Mouse (Mus musculus) liver, embryonic 16.5 days (tissue): ENCODE measurements around the gene Trabd2b. TPM values are rescaled to one million over a fixed set of nuclear protein-coding genes. Genes with fewer than 3 reads are reported as not detected.

Source experiments
- ATAC-seq: fragments of 200-750 bp; cut with Nextera tagmentation; 2 replicates; pipeline ENCODE4 v1.8.0; 2017; ENCODE audit warnings: low read depth, mild to moderate bottlenecking, moderate number of reproducible peaks, moderate library complexity
- H3K27ac ChIP-seq: fragments of 300-500 bp; sonication (generic); 2 replicates; pipeline ENCODE4 v1.5.1; 2014; ENCODE audit warnings: mild to moderate bottlenecking, low read length
- H3K27me3 ChIP-seq: fragments of 300-500 bp; sonication (generic); 2 replicates; pipeline ENCODE4 v1.6.1; 2014; ENCODE audit warnings: low read depth, low read length, mixed read lengths; ENCODE audit not compliant: control insufficient read depth, insufficient read depth
- H3K36me3 ChIP-seq: fragments of 300-500 bp; sonication (generic); 2 replicates; pipeline ENCODE4 v1.6.1; 2014; ENCODE audit warnings: mild to moderate bottlenecking; ENCODE audit not compliant: control insufficient read depth, insufficient read depth
- H3K4me1 ChIP-seq: fragments of 300-500 bp; sonication (generic); 2 replicates; pipeline ENCODE4 v1.6.1; 2014; ENCODE audit warnings: low read depth, low read length, mixed read lengths; ENCODE audit not compliant: control insufficient read depth
- H3K4me2 ChIP-seq: fragments of 300-500 bp; sonication (generic); 2 replicates; pipeline ENCODE4 v1.6.1; 2014; ENCODE audit warnings: low read depth, low read length, mixed read lengths
- H3K4me3 ChIP-seq: fragments of 300-500 bp; sonication (generic); 2 replicates; pipeline ENCODE4 v1.5.1; 2014; ENCODE audit warnings: low read depth, mild to moderate bottlenecking, low read length
- H3K9ac ChIP-seq: fragments of 300-500 bp; sonication (generic); 2 replicates; pipeline ENCODE4 v1.6.1; 2014; ENCODE audit warnings: low read depth, low read length
- H3K9me3 ChIP-seq: fragments of 300-500 bp; sonication (generic); replicated peaks from 2 replicates; pipeline ENCODE4 v1.6.1; 2016; ENCODE audit warnings: low read length; ENCODE audit not compliant: control insufficient read depth
- WGBS: fragments of 180-500 bp; shearing (Covaris S2); extraction: QIAGEN DNeasy Blood & Tissue Kit; methylation state at CpG from one replicate; pipeline ENCODE4 v1.1.7; 2014; ENCODE audit not compliant: insufficient replicate concordance; 5-methylcytosine and 5-hydroxymethylcytosine counted together
- polyA plus RNA-seq: library from polyadenylated mRNA; unstranded; fragments of >200 nt; fragmentation: Nextera tagmentation; extraction: Ambion mirVana; gene quantifications from 2 replicates; pipeline ENCODE4 v1.2.1, GENCODE M21; 2015

Trabd2b gene
- polyA plus RNA-seq, 1 experiment from 2014 or later = 0.12 TPM

DNA sequence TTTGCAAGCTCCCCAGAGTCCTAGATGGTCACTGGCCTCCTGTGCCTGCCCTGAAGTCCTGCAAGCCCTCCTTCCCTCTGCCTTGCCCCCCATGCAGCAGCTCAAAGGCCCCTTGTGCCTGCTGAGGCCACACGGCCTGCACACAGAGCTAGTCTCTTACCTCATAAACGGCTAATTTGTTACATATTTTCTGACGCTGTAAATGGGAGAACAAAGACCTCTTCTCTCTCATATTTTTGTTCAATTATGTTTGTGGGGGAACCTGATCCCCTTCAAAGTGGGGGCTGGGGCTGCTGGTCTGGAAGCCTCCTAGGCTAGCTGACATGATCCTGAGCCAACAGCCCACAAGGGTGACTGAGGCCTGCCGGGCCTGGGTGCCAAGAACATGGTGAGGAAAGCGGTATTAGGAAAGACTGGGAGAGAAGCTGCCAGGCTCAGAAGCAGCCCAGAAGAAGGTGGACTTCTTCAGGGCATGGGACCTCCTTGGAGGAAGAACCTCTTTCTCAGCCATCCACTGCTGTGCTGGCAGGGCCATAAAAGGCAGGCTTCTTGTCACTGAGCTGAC, 157.7 kb downstream of the Trabd2b start:
- no peak for ATAC-seq
- no peak overlapping the region for H3K9ac ChIP-seq
- 60% methylated on average over 5 of the region's 5 CpGs for WGBS

DNA sequence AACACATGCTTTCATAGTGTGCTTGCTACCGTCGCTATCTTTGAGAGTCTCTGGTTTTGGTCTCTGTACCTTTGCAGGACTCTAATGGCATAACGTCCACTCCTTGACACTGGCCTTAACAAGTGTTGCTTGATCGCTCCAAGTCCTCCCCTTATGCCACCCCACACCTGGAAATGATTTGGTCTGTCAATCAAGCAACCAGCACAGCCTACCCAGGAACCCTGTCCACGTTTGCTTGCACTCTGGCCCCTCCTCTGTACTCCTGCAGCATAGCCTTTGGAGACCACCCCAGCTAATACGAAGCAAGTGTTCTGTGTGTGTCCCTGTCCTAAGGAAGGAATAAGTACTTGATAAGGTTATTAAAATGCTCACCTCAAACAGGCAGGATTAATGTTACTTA, 161.1 kb downstream of the Trabd2b start:
- Histone ChIP-seq H3K4me3 (no peak overlapping the region), H3K9ac (no peak overlapping the region), H3K36me3 (no peaks in the 10 kb centered on the region), H3K4me2 (no peak overlapping the region), H3K9me3 (no peaks in the 10 kb centered on the region), H3K4me1 (no peaks in the 10 kb centered on the region), H3K27me3 (no peaks in the 10 kb centered on the region), H3K27ac (no peak overlapping the region)
- ATAC-seq = no peak
- 39% methylated on average over 6 of the region's 6 CpGs for WGBS

More for the DNA sequence above, 157.7 kb downstream of the Trabd2b start:
- Histone ChIP-seq H3K27ac (no peak overlapping the region), H3K27me3 (no peaks in the 10 kb centered on the region), H3K4me1 (no peaks in the 10 kb centered on the region), H3K36me3 (no peaks in the 10 kb centered on the region), H3K9me3 (no peaks in the 10 kb centered on the region), H3K4me3 (no peak overlapping the region), H3K4me2 (no peak overlapping the region)

DNA sequence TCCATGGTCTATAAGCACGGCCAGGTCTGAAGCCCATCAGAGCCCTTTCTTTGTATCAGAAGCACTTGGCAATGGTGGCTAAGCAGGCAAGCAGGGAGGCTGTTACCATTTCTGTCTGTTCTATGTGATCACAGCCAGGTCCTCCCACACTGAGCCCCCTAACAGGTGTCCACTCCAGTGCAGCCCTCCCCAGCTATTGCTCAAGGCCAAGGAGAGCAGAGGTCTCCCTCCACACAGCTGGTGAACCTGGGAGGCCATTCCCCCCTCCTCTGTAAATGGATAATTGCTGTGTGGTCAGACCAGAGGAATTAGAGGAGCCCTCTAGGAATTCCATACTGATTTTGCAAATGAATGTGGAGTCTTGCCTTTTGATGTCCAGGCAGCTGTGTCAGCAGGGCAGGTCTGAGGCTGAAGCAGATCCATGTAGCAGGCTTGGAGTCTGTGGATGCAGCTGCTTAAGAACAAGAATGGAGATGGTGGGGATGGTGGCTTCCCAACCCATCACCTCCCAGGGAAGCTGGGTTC, 161.6 kb downstream of the Trabd2b start:
- H3K27me3 ChIP-seq = no peaks in the 10 kb centered on the region
- 42% methylated on average over 1 of the region's 1 CpGs for WGBS
- H3K9ac ChIP-seq = no peak overlapping the region
- no peak overlapping the region for H3K27ac ChIP-seq
- H3K36me3 ChIP-seq = no peaks in the 10 kb centered on the region
- H3K4me1 ChIP-seq = no peaks in the 10 kb centered on the region
- no peak overlapping the region for H3K4me3 ChIP-seq
- ATAC-seq = no peak
- H3K9me3 ChIP-seq = no peaks in the 10 kb centered on the region
- no peak overlapping the region for H3K4me2 ChIP-seq

DNA sequence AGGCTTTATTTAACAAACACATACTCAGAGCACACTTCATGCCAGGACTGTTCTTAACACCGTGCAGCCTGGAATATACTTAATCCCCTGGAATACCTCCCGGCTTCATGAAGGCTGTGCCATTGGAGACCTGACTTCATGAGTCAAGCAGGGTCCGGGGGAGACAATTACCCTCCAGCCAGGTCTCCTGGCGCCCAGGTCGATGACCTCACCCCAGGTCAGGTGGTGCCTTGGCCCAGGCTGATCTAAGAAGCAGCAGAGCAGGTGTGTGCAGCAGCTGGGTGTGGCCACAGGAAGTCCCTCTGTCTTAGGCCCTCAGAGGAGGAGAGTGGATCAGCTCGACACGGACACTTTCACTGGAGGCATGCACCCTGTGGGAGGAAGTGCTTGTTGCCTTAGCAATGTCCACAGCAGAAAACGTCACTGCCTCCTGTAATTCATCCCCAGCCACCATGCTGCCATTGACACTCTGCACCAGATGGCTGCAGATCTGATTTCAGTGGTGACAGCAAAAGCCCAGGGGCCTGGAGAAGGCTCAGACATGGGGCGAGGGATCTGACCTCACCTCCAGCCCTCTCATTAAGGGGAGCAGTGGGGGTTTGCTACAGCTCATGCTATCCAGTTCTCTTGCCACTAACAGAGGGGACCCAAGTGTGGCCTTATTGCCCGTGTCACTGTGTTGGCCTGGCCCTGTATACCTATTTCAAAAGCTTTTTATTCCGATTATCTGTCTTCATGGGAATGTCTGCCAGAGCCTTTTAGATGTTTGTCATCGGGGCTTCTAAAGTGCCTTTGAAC, 171.8 kb downstream of the Trabd2b start:
- H3K4me2 ChIP-seq = no peak overlapping the region
- 42% methylated on average over 12 of the region's 12 CpGs for WGBS
- no peaks in the 10 kb centered on the region for H3K36me3 ChIP-seq
- no peak overlapping the region for H3K4me3 ChIP-seq
- H3K4me1 ChIP-seq = no peaks in the 10 kb centered on the region
- no peaks in the 10 kb centered on the region for H3K27me3 ChIP-seq
- no peak for ATAC-seq
- H3K9ac ChIP-seq = no peak overlapping the region
- H3K27ac ChIP-seq = no peak overlapping the region
- no peaks in the 10 kb centered on the region for H3K9me3 ChIP-seq

DNA sequence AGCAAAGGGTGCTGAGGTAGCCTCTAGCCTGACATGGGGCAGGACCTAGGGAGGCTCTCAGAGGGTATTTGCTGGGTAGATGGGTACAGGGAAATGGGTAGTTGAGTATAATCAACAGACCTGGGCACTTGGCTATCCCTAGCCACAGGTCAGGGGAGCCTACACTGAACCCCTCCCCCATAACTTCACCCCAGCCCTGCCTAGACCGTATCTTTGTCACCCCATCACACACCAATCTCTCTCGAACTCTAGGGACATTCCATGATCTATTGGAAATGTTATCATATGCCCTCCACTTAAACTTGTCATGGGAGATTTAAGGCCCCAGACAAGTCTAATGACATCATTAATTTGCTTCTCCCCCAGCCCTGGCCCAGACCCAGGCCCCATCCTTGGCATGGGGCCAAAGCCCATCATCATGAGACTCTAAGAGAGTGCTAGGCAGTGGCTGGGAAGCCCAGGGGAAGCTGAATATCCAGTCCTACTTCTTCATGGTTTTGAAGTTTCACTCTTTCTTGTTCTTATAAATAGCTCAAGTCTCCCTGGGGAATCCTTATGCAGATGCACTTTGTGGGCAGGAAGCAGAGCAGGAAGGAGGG, 177.1 kb downstream of the Trabd2b start:
- Histone ChIP-seq H3K27me3 (no peaks in the 10 kb centered on the region), H3K27ac (no peak overlapping the region), H3K4me3 (no peak overlapping the region), H3K4me1 (no peaks in the 10 kb centered on the region), H3K9ac (no peak overlapping the region), H3K9me3 (no peaks in the 10 kb centered on the region), H3K36me3 (no peaks in the 10 kb centered on the region), H3K4me2 (no peak overlapping the region)
- no peak for ATAC-seq
- 58% methylated on average over 2 of the region's 2 CpGs for WGBS

DNA sequence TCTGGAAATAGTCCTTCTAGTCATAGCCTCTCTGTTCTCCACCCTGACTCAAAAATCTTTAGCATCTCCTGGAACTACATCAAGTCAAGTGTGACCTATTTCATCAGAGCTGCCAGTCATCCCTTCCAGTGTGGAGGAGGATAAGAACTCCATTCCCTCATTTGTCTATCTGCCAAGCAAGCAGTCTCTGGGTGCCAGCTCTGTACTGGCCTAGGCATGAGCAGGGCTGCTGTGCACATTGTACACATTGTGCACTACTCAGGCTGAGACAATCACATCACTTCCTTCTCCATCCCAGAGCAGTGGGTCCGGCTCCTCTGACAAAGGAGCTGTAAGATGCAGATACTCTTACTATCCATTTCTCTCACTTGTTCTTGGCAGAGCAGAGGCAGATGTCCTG, 178.2 kb downstream of the Trabd2b start:
- Histone ChIP-seq H3K36me3 (no peaks in the 10 kb centered on the region), H3K27ac (no peak overlapping the region), H3K4me1 (no peaks in the 10 kb centered on the region), H3K4me2 (no peak overlapping the region), H3K9me3 (no peaks in the 10 kb centered on the region), H3K27me3 (no peaks in the 10 kb centered on the region), H3K9ac (no peak overlapping the region), H3K4me3 (no peak overlapping the region)
- WGBS = 52% methylated on average over 1 of the region's 1 CpGs
- ATAC-seq = no peak

DNA sequence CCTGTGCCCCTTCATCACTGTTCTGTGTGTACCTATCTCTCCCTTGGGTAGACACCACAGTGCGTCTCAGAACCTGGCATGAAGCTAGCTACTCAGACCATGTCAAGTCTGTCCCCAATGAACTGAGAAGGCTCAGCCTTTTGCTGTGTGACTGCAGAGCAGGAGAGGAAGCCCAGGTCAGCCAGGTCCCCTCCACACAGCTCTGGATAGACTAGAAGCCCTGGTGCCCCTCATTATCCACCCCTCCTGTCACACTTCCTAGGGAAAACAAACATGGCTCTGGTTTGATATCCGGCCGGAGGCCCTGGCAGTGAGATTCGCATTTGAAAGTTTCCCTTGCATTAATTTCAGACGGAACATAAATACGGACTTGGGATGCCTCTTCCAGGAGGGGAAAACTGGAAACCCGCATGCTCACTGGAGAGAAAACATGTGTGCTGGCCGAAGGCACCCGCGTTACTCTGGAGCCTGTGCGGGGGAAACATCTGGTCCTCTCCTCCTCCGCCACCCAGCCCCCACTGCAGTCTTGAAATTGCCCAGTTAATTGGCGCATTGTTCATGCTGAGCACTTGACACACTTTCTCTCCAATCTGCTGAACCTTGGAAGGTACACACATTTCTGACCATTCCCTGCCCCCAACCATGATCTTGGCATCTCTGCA, 187.2 kb downstream of the Trabd2b start:
- Histone ChIP-seq H3K9me3 (no peaks in the 10 kb centered on the region), H3K4me3 (no peak overlapping the region), H3K36me3 (no peaks in the 10 kb centered on the region), H3K27ac (no peak overlapping the region), H3K27me3 (no peaks in the 10 kb centered on the region), H3K9ac (no peak overlapping the region), H3K4me2 (no peak overlapping the region), H3K4me1 (no peaks in the 10 kb centered on the region)
- ATAC-seq = no peak
- WGBS = 49% methylated on average over 13 of the region's 13 CpGs

DNA sequence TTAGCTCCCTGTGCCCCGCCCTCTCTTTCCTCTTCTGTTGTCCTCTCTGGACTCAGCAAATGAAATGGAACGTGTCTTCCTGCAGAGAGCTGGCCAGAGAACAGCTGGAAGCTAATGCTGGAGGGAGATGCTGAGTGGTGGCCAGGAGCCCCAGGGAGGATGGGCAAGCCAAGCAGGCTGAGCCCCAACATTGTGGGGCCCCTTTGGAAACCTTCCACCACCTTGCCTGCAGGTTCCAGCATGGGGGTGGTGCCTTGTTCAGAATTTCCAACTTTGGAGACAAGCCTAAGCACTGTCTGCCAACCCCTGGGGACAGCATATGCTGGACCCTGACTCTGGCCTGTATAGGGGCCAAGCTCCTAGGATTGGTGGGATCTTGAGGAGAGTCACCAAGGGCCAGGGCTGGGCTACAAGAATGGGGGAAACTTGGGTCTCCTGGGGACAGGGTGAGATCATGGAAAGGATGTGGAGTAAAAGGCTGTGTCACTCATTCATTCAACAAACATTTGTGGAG, 188.7 kb downstream of the Trabd2b start:
- Histone ChIP-seq H3K4me3 (no peak overlapping the region), H3K4me2 (no peak overlapping the region), H3K36me3 (no peaks in the 10 kb centered on the region), H3K27me3 (no peaks in the 10 kb centered on the region), H3K27ac (no peak overlapping the region), H3K9me3 (no peaks in the 10 kb centered on the region), H3K9ac (no peak overlapping the region), H3K4me1 (no peaks in the 10 kb centered on the region)
- WGBS = 42% methylated on average over 2 of the region's 2 CpGs
- no peak for ATAC-seq
